Mouse (Mus musculus) left cerebral cortex, adult 2 months (tissue): ENCODE measurements around the gene Trak1. TPM values are rescaled to one million over a fixed set of nuclear protein-coding genes. Genes with fewer than 3 reads are reported as not detected.

Source experiments
- DNase-seq, 2 experiments: peaks; one replicate each; pipeline ENCODE4 v3.0.0; 2021 to 2022; ENCODE audit warnings: low spot score in 2 of 2, mixed read lengths in 1 of 2; ENCODE audit errors: extremely low spot score in 1 of 2
- H3K27ac ChIP-seq: fragments of 200-600 bp; 2 replicates; pipeline ENCODE4 v1.8.1; 2022
- H3K4me3 ChIP-seq: fragments of 200-600 bp; 2 replicates; pipeline ENCODE4 v1.8.1; 2022
- CTCF ChIP-seq: fragments of 200-600 bp; IDR thresholded peaks from 2 replicates; pipeline ENCODE4 v1.8.1; 2022; ENCODE audit warnings: antibody characterized with exemption, mild to moderate bottlenecking, moderate library complexity
- intact Hi-C: fragments of 180-260 bp; cut with DNase I; formaldehyde crosslinking; loops from one replicate; pipeline ENCODE4 v1.15.1; 2025
- total RNA-seq, 2 experiments: library from RNA; stranded (reverse); gene quantifications; 2 replicates each; pipeline ENCODE4 v1.2.3; 2021

Gene Trak1
- total RNA-seq, 2 experiments from 2014 or later = 247 to 298 TPM

- intact Hi-C loops = no loop called here
- Histone ChIP-seq H3K27ac (no peak overlapping the region), H3K4me3 (no peak overlapping the region)
- no peak for TF ChIP-seq CTCF
- no peak for DNase-seq
These were observed 45.3 kb downstream of the Trak1 start for GRCm38 (mm10) chr9:121342510-121343110.

- TF ChIP-seq CTCF = peak; percentile 4
- intact Hi-C loops = no loop called here
- H3K27ac ChIP-seq = no peak overlapping the region
- no peak overlapping the region for H3K4me3 ChIP-seq
- no peak for DNase-seq
These were observed 46.0 kb downstream of the Trak1 start for GRCm38 (mm10) chr9:121343122-121343876.

- intact Hi-C loops = no loop called here
- Histone ChIP-seq H3K27ac (no peak overlapping the region), H3K4me3 (no peak overlapping the region)
- DNase-seq = no peak
- TF ChIP-seq CTCF = no peak
These were observed 47.0 kb downstream of the Trak1 start for GRCm38 (mm10) chr9:121344344-121344743.

GRCm38 (mm10) chr9:121345427-121346130 lies 48.3 kb downstream of the Trak1 start:
- no peak overlapping the region for H3K27ac ChIP-seq

GRCm38 (mm10) chr9:121346635-121347034 lies 49.3 kb downstream of the Trak1 start:
- Histone ChIP-seq H3K27ac (no peak overlapping the region), H3K4me3 (no peak overlapping the region)
- intact Hi-C loops = no loop called here
- no peak for TF ChIP-seq CTCF
- DNase-seq = no peak

More at GRCm38 (mm10) chr9:121345427-121346130, 48.3 kb downstream of the Trak1 start:
- no peak for DNase-seq
- no peak for TF ChIP-seq CTCF
- intact Hi-C loops = no loop called here
- no peak overlapping the region for H3K4me3 ChIP-seq

GRCm38 (mm10) chr9:121347981-121348380 lies 50.7 kb downstream of the Trak1 start:
- H3K27ac ChIP-seq = peak overlapping the region; percentile 82
- DNase-seq = no peak
- no peak for TF ChIP-seq CTCF
- intact Hi-C loops = loop anchor here (2.0 kb wide), 1 partner anchor 29 kb away; no protein-coding TSS in a partner anchor
- H3K4me3 ChIP-seq = no peak overlapping the region

GRCm38 (mm10) chr9:121348476-121348875 lies 51.2 kb downstream of the Trak1 start:
- TF ChIP-seq CTCF = no peak
- no peak for DNase-seq
- intact Hi-C loops = loop anchor here (2.0 kb wide), 1 partner anchor 30 kb away; no protein-coding TSS in a partner anchor
- no peak overlapping the region for H3K4me3 ChIP-seq
- H3K27ac ChIP-seq = peak overlapping the region; percentile 82

- intact Hi-C loops = loop anchor here (2.0 kb wide), 1 partner anchor 30 kb away; no protein-coding TSS in a partner anchor
- TF ChIP-seq CTCF = no peak
- no peak for DNase-seq
- H3K4me3 ChIP-seq = no peak overlapping the region
- H3K27ac ChIP-seq = peak overlapping the region; percentile 82; the same call in 1 of the 2 replicates
These were observed 51.8 kb downstream of the Trak1 start for GRCm38 (mm10) chr9:121349111-121349510.

- intact Hi-C loops = loop anchor here (5.0 kb wide), 1 partner anchor 53 kb away; the partner anchor contains the start of gene Trak1
- no peak for DNase-seq
- TF ChIP-seq CTCF = no peak
- peak overlapping the region; percentile 58 for H3K27ac ChIP-seq
- H3K4me3 ChIP-seq = no peak overlapping the region
These were observed 53.3 kb downstream of the Trak1 start for GRCm38 (mm10) chr9:121350601-121351000.

GRCm38 (mm10) chr9:121351388-121352078 lies 54.2 kb downstream of the Trak1 start:
- Histone ChIP-seq H3K27ac (peak overlapping the region; percentile 51; the same call in 1 of the 2 replicates), H3K4me3 (no peak overlapping the region)
- DNase-seq = no peak
- TF ChIP-seq CTCF = no peak
- intact Hi-C loops = loop anchor here (5.0 kb wide), 1 partner anchor 54 kb away; the partner anchor contains the start of gene Trak1

- TF ChIP-seq CTCF = peak; percentile 57
- no peak for DNase-seq
- H3K4me3 ChIP-seq = no peak overlapping the region
- intact Hi-C loops = loop anchor here (5.0 kb wide), 1 partner anchor 55 kb away; the partner anchor contains the start of gene Trak1
- H3K27ac ChIP-seq = no peak overlapping the region
These were observed 54.9 kb downstream of the Trak1 start for GRCm38 (mm10) chr9:121352131-121352606.
